Mouse (Mus musculus) left cerebral cortex, postnatal 36 days (tissue): ENCODE measurements around the gene Hsd17b3. TPM values are rescaled to one million over a fixed set of nuclear protein-coding genes. Genes with fewer than 3 reads are reported as not detected.

Experiments
- DNase-seq, 2 experiments: peaks; one replicate each; pipeline ENCODE4 v3.0.0; 2021 to 2022; ENCODE audit warnings: low spot score in 2 of 2, mixed read lengths in 1 of 2
- intact Hi-C: fragments of 180-260 bp; cut with DNase I; formaldehyde crosslinking; loops from one replicate; pipeline ENCODE4 v1.15.1; 2025
- total RNA-seq, 2 experiments: library from RNA; stranded (reverse); gene quantifications; 2 replicates each; pipeline ENCODE4 v1.2.3; 2021

The Hsd17b3 gene
- total RNA-seq, 2 experiments from 2014 or later: not detected

DNA sequence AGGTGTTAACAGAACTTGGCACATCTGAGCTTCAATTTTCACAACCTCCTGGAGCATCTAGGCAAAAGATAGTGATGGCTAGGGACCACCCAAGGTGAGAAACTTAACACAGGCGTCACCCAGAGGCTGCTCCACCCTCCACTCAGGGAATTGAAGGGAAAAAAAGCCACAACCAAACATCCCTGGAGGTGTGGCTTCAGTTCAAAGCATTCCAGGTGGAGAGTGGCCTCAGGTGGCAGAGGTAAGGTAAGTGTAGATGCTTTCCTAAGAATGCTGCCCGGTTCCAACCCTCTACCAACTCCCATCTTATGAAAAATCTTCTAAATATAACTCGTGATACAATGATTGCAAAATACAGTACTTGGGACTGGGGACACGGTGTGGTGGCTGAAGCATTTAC, 57.8 kb downstream of the Hsd17b3 start:
- intact Hi-C loops: loop anchor here (10.0 kb wide), 1 partner anchor 96 kb away; no protein-coding TSS in a partner anchor
- no peak for DNase-seq

DNA sequence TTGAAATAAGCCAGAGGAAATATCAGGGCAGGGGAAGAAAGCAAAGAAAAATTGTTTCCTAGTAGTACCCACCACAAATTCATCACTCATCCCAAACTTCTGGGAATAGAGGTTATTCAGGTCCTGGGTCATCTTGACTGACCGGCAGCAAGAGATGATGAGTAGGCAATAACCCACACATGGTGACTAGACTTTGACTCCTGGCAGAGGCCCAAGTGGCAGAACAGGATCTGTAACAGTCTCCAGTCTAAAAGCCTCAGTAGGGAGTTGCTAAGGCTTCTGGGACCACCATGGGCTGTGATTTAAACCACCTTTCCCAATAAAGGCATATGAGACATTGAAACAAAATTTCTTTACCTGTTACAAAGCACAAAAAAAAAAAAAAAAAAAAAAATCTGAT, 58.2 kb downstream of the Hsd17b3 start:
- intact Hi-C loops: loop anchor here (10.0 kb wide), 1 partner anchor 96 kb away; no protein-coding TSS in a partner anchor
- no peak for DNase-seq

DNA sequence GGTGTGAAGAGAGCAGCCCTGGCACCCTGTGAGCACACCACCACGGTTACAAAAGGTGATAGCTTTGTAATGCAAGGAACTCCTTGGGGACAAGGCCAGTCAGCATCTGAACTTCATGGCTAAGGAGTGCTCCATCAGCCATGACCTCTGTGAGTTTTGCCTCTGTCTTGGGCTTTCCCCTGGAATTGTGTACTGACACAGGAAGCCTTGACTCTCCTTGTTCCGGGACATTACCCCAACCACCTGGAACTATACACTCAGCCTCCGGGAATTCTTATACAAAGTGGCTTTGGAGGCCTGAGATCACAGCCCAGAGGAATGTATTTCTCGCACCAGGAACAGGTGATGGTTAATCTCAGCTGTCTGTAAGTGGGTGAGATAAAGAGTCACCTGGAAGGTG, 64.2 kb downstream of the Hsd17b3 start:
- DNase-seq: no peak
- intact Hi-C loops: loop anchor here (10.0 kb wide), 1 partner anchor 450 kb away; the partner anchor contains the start of gene Ptch1

DNA sequence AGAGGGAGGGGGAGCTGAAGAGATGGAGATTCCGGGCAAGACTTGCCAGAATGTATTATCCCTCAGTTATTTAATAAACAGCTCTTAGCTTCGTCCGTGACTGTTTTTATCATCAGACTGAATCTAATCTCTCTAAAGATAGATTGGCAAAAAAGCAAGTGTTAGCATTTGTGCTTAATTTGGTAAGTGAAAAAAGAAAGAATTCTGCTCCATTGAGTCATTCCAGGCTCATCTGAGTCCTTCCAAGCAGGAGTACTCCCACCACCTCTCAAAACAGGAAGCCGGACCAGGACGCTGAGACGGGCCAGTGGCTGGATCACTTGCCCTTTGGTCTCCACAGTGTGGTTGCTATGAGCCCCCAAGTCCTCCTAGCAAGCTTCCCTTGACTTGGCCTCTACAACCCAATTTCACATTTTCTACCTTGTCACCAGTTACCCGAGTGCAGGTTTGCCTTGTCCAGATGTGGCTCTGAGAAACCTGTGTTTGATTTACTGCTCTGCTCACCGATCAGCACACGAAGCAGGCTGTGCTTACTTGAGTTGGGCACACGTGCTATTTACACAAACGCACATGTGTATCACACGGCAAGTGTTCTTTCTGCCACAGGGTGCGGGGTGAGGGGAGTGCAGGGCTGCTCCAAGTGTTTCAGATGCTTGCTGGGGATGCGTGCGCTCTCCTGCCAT, 66.1 kb downstream of the Hsd17b3 start:
- intact Hi-C loops: loop anchor here (10.0 kb wide), 1 partner anchor 448 kb away; the partner anchor contains the start of gene Ptch1
- no peak for DNase-seq

DNA sequence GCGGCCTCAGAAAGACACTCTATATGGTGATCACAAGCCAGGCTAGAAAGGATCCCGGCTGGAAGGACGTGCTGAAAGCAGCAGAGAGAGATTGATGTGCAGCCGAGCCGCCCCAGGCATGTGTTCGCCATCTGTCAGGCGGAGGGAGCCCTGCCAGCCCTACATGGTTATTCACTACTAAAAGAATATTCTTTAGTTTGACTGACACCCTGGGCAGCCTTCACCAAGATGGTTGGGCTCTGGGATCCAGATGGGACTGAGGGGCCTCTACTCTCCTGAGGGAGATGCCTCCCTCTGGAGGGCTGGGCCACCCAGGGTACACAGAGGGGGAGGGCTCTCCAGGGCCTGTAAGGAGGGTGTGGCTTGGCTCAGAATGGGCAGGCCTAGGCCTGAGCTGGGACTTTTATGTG, 68.1 kb downstream of the Hsd17b3 start:
- intact Hi-C loops: loop anchor here (10.0 kb wide), 1 partner anchor 446 kb away; the partner anchor contains the start of gene Ptch1

DNA sequence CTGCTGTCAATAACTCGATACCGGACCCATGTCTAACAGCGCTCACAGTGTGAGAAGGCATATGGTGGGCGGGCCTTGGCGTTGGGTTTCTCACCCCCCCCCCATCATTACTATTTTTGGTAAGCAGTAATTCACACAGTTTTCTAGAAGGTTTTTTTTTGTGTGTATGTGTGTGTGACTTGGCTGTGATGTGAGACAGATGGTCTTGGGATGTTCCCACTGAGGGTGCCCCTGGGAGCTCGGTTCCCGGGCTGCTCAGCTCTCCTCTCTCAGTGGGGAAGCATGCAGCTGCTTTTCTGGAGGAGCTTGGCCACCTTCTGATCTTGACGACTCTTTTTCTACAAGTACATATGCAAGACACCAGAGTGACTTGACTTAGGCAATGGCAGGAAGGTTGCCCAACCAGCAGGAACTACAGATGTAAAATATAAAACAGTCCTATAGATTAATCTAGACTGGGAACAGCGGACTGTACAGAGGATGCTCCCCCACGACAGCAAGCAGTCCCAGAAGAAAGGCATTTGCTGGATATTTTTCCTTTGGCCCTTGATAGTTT, 70.4 kb downstream of the Hsd17b3 start:
- DNase-seq: peak in 1 of 2 experiments; percentile 15
- intact Hi-C loops: no loop called here

More for the DNA sequence above, 68.1 kb downstream of the Hsd17b3 start:
- DNase-seq: peak; percentile 58 to 74

DNA sequence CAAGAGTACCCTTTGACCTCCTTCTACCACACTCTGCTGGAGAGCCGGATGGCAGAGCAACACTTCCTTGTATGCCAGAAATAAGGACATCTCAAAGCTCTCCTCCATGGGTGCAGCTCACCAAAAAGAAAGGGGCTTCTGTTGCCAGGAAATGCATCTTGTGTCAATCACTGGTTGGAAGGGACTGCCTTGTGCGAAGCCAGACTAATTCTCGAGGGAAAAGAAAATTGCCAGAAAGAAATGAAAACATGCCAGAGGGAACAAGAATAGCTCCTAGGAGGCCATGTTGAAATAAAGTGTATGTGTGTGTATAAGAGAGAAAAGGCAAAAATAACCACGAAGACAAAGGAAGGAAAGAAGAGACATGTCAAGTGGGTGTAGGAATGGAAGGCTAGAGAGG, 73.0 kb downstream of the Hsd17b3 start:
- intact Hi-C loops: no loop called here
- no peak for DNase-seq

DNA sequence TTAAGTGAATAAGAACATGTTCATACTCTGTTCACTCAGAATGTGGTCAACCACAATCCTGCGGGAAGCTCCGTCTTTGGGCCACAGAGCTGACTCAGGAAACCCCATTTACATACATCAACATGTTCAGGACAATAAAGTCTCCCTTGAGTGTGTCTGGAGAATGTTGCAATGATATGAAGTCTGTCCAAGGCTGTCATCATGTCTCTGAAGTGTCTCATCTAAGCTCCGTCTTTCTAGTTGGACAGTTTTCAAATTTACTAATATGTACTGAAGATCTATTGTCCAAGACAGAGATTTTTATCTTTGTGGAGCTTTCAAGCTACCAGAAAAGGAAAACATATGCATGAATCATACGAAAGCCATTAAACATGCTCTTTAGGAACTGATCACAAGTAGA, 77.9 kb downstream of the Hsd17b3 start:
- intact Hi-C loops: no loop called here
- DNase-seq: no peak

Other genes starting within 250 kb of the Hsd17b3 start
- gene Slc35d2, start 40.1 kb upstream of the Hsd17b3 start, total RNA-seq: under 1 TPM; 0.67 to 0.77 TPM
- 10 to 100 TPM; 23.3 to 30.6 TPM for gene Zfp367, start 64.0 kb upstream of the Hsd17b3 start, total RNA-seq
- 100 to 1,000 TPM; 181 to 205 TPM for gene Habp4, start 72.6 kb upstream of the Hsd17b3 start, total RNA-seq
- 10 to 100 TPM; 10.5 to 12.3 TPM for gene Cdc14b, start 186.1 kb upstream of the Hsd17b3 start, total RNA-seq
- gene Aaed1, start 223.5 kb upstream of the Hsd17b3 start, total RNA-seq: 10 to 100 TPM; 16.9 to 17.8 TPM